Mouse (Mus musculus) layer of hippocampus, adult 9-11 months (tissue): ENCODE measurements at regions not wholly inside any gene's neighbourhood (a gene's known extent, or its start where the extent isn't known, plus 50 kb on each side); places are given as distances from the start of the nearest gene placed in this dataset.

Experiments used
- DNase-seq: peaks from one replicate; pipeline ENCODE4 v3.0.0; 2022

DNA sequence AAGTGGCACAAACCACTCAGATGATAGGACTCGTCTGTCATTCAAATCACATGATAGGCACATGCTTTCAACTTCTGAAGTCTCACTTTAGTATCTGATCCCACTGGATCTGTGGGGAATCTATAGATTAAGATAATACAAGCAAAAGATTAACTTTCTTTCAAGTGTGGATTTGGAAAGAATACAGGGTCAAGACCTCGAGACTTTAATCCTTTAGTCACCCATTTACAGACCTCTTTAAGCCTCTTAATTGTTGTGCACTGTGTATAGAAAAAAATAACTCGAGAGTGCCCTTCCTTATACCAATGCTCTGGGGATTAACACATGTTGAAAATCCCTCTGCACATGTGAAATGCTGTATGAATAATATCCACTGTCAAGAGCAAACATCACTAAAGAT is 306.7 kb upstream of the Pard3b start:
- no peak for DNase-seq

- DNase-seq: no peak
Observed at GRCm38 (mm10) chr1:61336367-61336766, 302.3 kb upstream of the Pard3b start.

DNA sequence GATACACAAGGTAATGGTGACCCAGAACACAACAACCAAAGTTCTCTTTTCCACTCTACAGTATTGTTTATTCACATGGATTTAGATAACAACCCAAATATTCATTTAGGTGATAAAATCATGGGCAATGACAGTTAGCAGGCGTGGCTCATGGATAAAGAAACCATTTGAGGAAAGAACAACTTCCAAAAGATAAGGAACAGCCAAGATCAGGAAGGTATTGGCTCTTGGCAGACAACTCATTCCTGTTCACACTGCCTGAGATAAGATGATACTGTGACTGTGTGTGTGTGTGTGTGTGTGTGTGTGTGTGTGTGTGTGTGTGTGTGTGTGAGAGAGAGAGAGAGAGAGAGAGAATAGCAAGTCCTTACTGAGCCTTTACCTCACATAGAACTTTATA is 285.7 kb upstream of the Pard3b start:
- no peak for DNase-seq

DNA sequence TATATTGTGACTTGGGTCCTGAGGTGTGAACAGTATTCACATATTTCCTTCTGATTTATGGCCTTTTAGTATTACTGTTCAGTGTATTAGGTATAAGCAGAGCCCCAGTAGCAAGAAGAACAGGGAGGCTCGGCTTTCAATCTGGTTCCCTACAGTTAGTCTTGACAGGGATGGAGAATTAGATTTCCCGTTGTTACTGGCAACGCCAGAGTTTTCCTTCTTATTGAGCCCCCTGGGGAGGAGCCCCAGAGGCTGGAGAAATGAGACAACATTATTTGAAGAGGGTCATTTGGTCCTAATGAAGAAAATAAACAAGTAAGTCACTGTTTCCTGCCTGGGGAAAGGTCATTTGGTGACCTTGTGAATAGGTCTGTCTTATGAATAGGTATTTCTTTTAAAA is 285.1 kb upstream of the Pard3b start:
- DNase-seq: no peak

GRCm38 (mm10) chr1:61355241-61355640 is 283.4 kb upstream of the Pard3b start:
- no peak for DNase-seq

- DNase-seq: no peak
Observed at GRCm38 (mm10) chr1:61359011-61359930, 279.4 kb upstream of the Pard3b start.

- DNase-seq: no peak
Observed at GRCm38 (mm10) chr1:61372581-61372980, 266.0 kb upstream of the Pard3b start.

- DNase-seq: no peak
Observed at GRCm38 (mm10) chr1:61373661-61374491, 264.7 kb upstream of the Pard3b start.

DNA sequence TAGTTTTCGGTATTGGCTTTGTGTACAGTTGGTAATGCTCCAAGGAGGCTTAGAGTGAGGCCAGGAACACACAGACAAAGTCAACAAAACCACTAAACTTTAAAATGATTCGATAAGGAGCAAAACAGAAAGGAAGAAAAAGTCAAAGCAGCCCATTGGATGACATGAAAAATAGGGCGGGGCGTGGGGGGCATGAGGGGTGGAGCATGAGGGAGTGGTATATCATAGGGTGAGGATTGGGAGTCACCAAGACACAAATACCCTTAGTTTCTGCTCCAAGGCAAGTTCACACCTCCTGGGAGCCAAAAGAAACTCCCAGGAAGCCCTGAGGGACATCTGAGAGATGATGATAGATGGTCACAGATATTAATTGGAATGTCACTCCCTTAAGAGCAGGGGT is 262.2 kb upstream of the Pard3b start:
- no peak for DNase-seq

GRCm38 (mm10) chr1:61377070-61377469 is 261.6 kb upstream of the Pard3b start:
- DNase-seq: peak; percentile 36

DNA sequence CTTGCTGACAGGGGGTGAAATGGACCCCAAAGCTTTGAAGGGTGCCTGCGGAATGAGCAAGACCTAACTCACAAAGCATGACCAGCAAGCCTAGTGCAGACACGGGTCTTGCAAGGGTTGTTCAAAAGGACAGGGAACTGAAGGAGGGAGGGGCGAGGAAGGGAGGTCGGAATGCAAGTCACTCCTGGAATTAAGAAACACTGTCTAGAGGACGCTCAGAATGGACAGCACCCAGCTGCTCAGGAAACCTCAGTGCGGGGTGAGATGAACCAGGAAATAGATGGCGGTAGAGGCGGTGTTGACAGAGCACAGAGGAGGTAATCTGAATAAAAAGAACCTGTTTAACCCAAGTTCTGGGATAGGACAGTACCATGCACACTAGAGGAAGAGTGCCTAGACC is 260.4 kb upstream of the Pard3b start:
- no peak for DNase-seq

GRCm38 (mm10) chr1:61379771-61380517 is 258.7 kb upstream of the Pard3b start:
- no peak for DNase-seq

DNA sequence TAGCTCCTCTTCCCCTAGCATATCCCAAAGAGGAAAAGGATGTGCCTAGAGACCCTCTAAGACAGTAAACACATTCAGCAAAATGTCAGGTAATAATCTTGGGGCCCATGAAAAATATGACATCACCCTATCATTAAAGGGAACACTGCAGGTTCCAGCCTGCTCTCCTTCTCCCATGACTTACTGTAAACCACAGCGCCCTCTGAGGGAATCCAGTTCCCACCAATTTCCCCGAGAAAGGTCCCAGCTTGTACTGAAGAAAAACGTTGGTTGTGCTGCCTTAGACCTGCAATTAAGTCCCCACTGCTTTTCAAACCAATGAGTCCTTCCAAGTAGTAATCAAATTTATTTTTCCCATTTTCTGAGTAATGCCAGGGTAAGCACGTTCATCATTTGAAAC is 251.0 kb upstream of the Pard3b start:
- no peak for DNase-seq

GRCm38 (mm10) chr1:61397796-61398195 is 240.8 kb upstream of the Pard3b start:
- DNase-seq: no peak

- DNase-seq: no peak
Observed at GRCm38 (mm10) chr1:61402339-61402738, 236.3 kb upstream of the Pard3b start.

- no peak for DNase-seq
Observed at GRCm38 (mm10) chr1:61407201-61407600, 231.4 kb upstream of the Pard3b start.

GRCm38 (mm10) chr1:61414772-61415171 is 223.9 kb upstream of the Pard3b start:
- DNase-seq: no peak

GRCm38 (mm10) chr1:61415426-61416195 is 223.0 kb upstream of the Pard3b start:
- no peak for DNase-seq

DNA sequence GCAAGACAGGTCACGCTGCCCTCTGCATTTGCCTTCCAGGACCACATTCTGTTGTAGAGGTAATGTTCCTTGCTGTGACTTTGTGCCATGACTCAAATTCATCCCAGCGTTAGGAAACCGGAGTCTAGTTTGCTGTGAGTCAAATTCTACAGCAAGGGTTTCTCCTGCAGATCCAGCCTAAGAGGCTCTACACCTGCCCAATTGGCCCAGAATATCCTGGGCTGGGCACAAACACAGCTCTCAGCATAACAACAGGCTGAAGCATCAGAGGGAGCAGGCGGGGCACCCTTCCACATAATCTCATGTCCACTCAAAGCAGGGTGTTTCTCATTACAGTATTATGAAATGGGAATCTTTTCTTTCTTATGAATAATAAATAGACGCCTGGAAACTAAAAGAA is 220.2 kb upstream of the Pard3b start:
- DNase-seq: no peak

DNA sequence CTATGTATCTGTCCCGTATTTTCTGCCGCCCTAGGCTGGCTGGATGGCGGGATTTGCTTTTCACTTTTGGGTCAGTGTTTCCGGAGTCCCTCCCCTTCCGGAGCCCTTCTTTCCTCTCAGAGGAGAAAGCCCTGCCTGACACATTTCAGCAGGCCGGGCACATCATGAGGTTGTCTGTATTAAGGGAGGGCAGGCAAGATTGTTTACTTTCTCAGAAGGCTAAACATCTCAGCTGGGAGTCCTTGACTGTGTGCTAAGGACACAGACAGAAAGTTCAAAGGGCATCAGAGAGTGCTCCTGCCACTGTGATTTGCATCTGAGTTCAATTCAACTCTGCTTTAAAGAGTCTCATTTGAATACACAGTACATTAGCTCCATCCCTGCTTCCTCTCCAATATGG is 218.8 kb upstream of the Pard3b start:
- DNase-seq: no peak

GRCm38 (mm10) chr1:61423253-61423652 is 215.4 kb upstream of the Pard3b start:
- DNase-seq: no peak

DNA sequence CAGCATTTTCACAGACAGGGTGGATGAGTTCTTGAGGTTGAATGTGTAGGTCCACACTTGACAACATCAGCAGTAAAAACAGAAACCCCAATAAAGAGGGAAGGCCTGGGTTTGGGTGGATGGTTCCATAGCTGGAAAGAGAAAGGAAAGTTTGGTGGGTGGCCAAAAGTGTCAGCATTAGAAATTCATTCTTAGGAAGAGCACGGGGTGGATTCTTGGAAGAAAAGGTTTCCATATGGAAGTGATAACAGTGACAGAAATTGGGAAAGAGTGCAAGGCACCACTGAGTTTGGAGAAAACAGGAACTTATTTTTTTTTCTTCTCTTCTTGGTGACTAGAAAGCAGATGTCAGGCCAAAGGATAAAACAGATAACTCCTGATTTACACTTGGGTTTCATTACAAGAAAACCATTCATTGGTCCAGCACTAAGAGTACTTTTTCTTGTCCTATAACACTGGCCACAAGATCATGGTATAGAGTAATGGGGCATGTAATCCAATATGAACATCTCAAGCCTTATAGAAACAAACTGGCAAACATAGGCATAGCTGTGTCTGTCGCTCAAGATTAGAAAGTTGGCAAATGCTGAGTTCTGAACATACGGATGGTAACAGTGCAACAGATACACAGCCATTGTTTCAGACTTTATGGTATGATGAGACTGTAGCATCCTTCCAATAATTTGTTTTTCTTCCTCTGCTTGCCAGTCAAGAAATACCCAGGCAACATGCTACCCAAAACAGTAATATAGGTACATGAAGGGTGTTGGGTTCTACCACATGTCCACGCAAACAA is 209.7 kb upstream of the Pard3b start:
- no peak for DNase-seq
